Mouse (Mus musculus): ENCODE measurements around the gene Npnt. TPM values are rescaled to one million over a fixed set of nuclear protein-coding genes. Genes with fewer than 3 reads are reported as not detected.
A peak's percentile ranks its signal among the peaks of the same experiment; 100 is the strongest.

The Npnt gene
- polyA plus RNA-seq, 1 experiment from 2014 or later = 14.5 TPM

DNA sequence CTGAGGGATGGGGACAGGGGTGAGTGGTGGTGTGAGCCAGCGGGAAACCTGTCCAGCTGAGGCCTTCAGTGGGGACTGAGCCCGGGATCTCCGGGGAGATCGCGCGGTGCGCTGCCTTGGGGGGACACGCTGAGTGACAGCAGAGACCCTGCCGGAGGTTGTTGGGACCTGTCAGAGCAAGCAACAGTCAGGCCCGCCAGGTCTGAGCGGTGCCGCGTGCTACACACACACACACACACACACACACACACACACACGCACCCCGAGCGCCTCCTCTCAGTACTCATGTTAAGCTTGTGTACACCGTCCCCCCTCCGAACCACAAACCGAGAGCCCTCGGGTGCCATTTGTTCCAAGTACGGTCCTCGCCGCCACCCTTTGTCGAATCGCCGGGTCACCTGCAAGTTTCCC lies 706 bp downstream of the Npnt start:
- H3K27ac ChIP-seq = peak overlapping the region; percentile 78
- WGBS = under 1% methylated on average over 25 of the region's 26 CpGs
- H3K4me3 ChIP-seq = peak overlapping the region; percentile 82
- H3K9me3 ChIP-seq (replicated peaks) = no peaks in the 10 kb centered on the region
- peaks cover 40% of the 10 kb centered on the region for H3K27me3 ChIP-seq (ENCODE audit: low read depth, poor library complexity, severe bottlenecking)
- peaks cover 39% of the 10 kb centered on the region for H3K4me1 ChIP-seq
- H3K36me3 ChIP-seq = no peaks in the 10 kb centered on the region
- DNase-seq (ENCODE audit: low spot score) = peak; percentile 68

DNA sequence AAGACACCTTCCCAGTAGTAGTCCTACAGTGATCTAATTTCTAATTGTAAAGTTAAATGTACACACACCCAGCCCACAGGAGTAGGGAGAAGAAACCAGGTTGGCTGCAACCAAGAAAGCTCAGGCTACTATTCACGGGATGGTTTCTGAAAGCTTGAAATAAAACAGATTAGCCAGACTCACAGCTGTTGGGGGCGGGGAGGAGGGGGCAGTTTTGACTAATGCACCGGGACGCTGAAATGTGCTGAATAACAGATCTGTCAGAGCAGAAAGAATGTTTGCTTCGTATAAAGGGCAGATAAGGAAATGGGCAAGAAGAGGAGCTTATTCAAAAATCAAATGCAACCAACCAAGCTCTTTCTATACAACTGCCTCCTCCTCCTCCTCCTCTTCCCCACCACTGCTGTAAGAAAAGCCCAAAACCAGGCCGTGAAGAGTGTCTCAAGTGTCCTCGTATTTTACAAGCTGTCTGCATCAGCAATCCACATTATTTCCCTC lies 1.7 kb downstream of the Npnt start:
- Histone ChIP-seq H3K27ac (no peak overlapping the region), H3K9me3 (replicated peaks) (no peaks in the 10 kb centered on the region), H3K4me1 (peaks cover 49% of the 10 kb centered on the region), H3K27me3 (ENCODE audit: low read depth, poor library complexity, severe bottlenecking) (peaks cover 40% of the 10 kb centered on the region), H3K4me3 (no peak overlapping the region), H3K36me3 (no peaks in the 10 kb centered on the region)
- 20% methylated on average over 7 of the region's 7 CpGs for WGBS
- DNase-seq (ENCODE audit: low spot score) = peak; percentile 38

DNA sequence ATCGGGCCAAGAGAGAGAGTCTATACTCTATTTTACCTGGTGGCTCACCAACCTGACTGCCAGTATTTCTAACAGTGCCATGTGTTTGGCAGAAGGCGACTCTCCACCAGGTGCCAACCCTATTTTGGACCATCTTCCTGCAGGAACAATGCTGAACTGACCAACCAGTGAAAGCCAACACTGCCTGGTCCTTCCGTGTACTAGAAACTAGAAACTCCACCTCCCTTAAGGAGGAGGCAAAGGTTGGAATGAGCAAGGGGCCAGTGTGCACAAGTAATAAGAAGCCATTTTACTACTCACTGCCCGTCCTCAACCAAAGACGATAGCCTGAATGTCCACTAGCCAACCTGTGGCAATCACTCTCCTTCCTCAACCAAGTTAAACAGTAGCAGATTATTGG lies 4.0 kb downstream of the Npnt start:
- WGBS = 85% methylated on average over 5 of the region's 5 CpGs
- DNase-seq (ENCODE audit: low spot score) = no peak
- H3K4me3 ChIP-seq = no peak overlapping the region

DNA sequence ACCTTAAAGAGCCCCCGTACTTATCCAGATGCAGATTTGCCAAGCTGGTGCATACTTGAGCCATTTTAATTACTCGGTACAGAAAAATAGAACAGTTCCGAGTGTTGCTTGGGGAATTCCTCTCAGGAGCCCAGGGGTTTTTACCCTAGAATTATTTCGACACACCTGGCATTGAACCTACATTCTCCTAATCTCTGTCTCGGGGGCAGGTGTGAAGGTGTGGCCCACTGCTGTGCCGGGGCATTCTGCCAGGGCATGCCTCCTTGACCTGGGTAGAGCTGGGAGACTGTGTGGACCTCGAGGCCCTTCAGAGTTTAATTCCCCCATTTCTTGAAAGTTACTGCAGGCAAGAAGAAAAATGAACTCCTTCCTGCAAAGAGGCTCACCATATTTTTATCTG lies 4.4 kb downstream of the Npnt start:
- WGBS = 81% methylated on average over 7 of the region's 7 CpGs
- Histone ChIP-seq H3K36me3 (no peaks in the 10 kb centered on the region), H3K4me3 (no peak overlapping the region), H3K9me3 (replicated peaks) (no peaks in the 10 kb centered on the region), H3K4me1 (peaks cover 51% of the 10 kb centered on the region), H3K27me3 (ENCODE audit: low read depth, poor library complexity, severe bottlenecking) (peaks cover 35% of the 10 kb centered on the region), H3K27ac (no peak overlapping the region)
- DNase-seq (ENCODE audit: low spot score) = no peak

More for the DNA sequence above, 4.0 kb downstream of the Npnt start:
- Histone ChIP-seq H3K9me3 (replicated peaks) (no peaks in the 10 kb centered on the region), H3K27ac (no peak overlapping the region), H3K27me3 (ENCODE audit: low read depth, poor library complexity, severe bottlenecking) (peaks cover 39% of the 10 kb centered on the region), H3K4me1 (peaks cover 51% of the 10 kb centered on the region), H3K36me3 (no peaks in the 10 kb centered on the region)

DNA sequence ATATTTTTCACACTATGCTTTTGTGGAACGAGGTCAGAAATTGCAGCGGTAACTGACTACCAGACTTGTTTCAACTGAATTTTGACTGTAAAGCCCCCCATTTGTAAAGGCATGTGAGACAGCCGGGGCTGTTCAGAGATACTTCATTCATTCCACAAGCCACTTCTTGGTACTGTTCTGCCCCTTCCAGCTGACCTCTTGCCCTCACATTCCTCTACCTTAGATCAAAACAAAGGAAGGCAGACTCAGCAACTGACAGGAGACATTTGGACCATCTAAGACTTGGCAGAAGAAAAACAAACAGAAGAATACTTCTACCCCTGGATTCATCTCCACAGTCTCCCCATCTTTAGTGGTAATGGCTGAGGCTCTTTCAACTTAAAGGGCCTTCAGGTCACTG lies 5.5 kb downstream of the Npnt start:
- H3K36me3 ChIP-seq = no peaks in the 10 kb centered on the region
- no peak for DNase-seq (ENCODE audit: low spot score)
- H3K4me3 ChIP-seq = no peak overlapping the region
- H3K27me3 ChIP-seq (ENCODE audit: low read depth, poor library complexity, severe bottlenecking) = peaks cover 26% of the 10 kb centered on the region
- peak overlapping the region; percentile 27; the same call in 1 of the 2 replicates for H3K27ac ChIP-seq
- H3K4me1 ChIP-seq = peaks cover 41% of the 10 kb centered on the region
- no peaks in the 10 kb centered on the region for H3K9me3 ChIP-seq (replicated peaks)
- WGBS = 42% methylated on average over 3 of the region's 3 CpGs

DNA sequence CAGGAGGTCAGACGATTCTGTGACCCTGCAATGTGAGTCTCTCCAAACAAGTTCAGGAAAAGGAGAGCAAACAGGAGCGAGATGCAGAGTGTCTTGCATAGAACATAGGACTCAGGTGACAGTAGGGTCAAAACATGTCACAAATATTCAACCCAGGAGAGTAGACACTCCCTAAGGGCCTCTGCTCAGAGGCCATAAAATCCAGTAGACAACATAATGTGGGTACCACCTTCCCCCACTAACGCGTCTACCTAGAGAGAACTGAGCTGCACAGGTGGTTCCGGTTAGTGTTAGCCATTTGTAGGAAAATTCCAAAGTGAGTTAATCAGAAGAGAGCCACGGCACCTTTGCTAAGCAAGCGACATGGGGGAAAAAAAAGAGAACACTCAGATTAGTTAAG lies 5.9 kb downstream of the Npnt start:
- 20% methylated on average over 7 of the region's 7 CpGs for WGBS
- Histone ChIP-seq H3K27me3 (ENCODE audit: low read depth, poor library complexity, severe bottlenecking) (peaks cover 21% of the 10 kb centered on the region), H3K9me3 (replicated peaks) (no peaks in the 10 kb centered on the region), H3K4me1 (peaks cover 38% of the 10 kb centered on the region), H3K36me3 (no peaks in the 10 kb centered on the region), H3K27ac (peak overlapping the region; percentile 71), H3K4me3 (no peak overlapping the region)
- DNase-seq (ENCODE audit: low spot score) = peak; percentile 56

DNA sequence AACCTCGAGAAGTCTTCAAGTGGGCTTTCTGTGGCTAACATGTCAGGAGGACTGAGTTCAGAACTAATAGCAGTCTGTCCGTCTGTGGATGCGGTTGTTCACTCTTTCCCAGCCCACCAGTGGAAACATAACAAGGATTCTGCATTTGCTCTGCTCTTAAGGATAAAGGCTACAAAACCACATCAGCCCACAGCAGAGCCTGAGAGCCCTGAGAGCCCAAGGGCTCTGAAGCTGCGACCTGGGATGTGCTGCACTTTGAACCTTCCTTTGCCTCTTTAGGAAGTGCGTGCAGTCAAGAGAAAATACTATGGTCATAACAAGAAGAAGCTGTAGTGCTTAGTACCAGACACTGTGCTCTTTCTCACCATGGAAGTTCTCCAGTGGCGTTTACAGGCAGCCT lies 7.3 kb downstream of the Npnt start:
- H3K9me3 ChIP-seq (replicated peaks) = no peaks in the 10 kb centered on the region
- WGBS = 91% methylated on average over 6 of the region's 6 CpGs
- no peaks in the 10 kb centered on the region for H3K36me3 ChIP-seq
- H3K4me3 ChIP-seq = no peak overlapping the region
- no peak overlapping the region for H3K27ac ChIP-seq
- H3K27me3 ChIP-seq (ENCODE audit: low read depth, poor library complexity, severe bottlenecking) = peaks cover 7% of the 10 kb centered on the region
- no peak for DNase-seq (ENCODE audit: low spot score)
- H3K4me1 ChIP-seq = peaks cover 35% of the 10 kb centered on the region

DNA sequence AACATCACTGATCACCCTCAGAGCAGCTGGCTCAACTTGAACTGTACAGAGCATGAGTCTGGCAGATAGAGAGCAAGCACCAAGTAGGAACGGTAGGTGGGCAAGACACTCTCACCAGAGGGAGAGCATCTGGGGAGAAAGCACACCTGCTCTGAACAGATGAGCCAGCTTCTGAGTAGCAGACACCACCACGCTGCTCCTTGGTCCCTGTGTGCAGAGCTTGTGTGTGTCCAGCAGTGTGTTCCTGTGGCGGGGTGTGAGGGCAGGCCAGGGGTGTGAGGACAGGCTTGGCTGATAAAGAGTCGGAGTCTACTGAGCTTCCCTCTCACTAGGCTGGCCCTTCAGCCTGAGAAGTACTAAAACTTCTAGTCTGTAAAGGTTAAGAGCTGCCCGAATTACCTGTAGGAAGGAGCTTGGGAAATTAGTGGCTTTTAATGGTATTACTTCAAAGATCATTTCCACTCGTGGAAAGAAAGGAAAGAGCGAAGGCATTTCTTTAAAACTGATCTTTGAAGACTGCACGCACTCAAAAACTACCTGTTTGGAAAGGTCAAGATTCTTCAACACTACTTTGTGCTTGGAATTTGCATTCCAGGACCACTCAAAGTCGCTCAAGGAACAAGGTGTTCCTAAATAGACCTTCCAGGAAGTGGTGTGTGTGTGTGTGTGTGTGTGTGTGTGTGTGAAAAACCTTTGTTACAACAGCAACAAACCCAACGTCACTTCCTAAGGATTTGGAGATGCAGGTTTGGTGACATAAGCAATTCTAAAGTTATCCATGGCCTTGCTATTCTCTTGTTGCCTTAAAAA lies 9.7 kb downstream of the Npnt start:
- no peaks in the 10 kb centered on the region for H3K27me3 ChIP-seq (ENCODE audit: low read depth, poor library complexity, severe bottlenecking)
- DNase-seq (ENCODE audit: low spot score) = no peak
- no peaks in the 10 kb centered on the region for H3K9me3 ChIP-seq (replicated peaks)
- H3K36me3 ChIP-seq = no peaks in the 10 kb centered on the region
- H3K27ac ChIP-seq = no peak overlapping the region
- 88% methylated on average over 10 of the region's 10 CpGs for WGBS
- no peak overlapping the region for H3K4me3 ChIP-seq
- H3K4me1 ChIP-seq = peaks cover 30% of the 10 kb centered on the region

DNA sequence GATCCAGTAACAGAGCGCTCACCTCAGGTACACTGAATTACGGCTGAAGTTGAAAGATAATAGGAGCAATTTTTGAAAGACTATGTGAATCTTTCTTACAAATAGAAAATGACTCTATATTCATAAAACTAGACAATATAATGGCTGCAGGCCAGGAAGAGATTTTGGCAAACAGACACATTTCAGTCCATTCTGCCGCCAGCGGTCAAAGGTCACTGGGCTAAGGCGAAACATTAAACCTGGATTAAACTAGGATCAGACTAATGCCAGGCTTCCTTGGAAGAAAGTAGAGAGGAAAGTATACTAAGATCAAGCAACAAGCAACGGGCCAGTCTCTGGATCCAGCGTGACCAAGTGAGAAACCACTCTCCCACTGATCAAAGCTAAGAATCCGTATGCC lies 11.1 kb downstream of the Npnt start:
- Histone ChIP-seq H3K27me3 (ENCODE audit: low read depth, poor library complexity, severe bottlenecking) (no peaks in the 10 kb centered on the region), H3K4me1 (peaks cover 16% of the 10 kb centered on the region), H3K36me3 (no peaks in the 10 kb centered on the region), H3K27ac (no peak overlapping the region), H3K9me3 (replicated peaks) (no peaks in the 10 kb centered on the region), H3K4me3 (no peak overlapping the region)
- no peak for DNase-seq (ENCODE audit: low spot score)
- WGBS = 72% methylated on average over 8 of the region's 8 CpGs

DNA sequence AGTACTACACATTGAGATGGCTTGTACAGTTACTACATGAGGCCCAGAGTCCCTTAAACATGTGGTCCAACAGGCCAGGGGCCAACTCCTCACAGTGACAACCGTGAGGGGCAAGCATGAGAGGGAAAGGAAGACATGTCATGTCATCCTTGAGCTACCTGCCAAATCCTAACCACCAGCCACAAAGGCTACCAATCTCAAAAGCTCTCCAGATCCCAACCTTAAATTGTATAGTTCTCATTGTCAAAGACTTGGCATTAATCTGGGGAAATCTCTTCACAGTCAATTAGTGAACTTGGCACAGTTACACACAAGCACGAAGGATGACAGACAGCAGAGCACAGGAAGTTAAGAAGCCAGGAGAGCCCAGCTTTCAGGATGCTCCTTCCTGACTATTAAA lies 15.4 kb downstream of the Npnt start:
- Histone ChIP-seq H3K4me3 (no peak overlapping the region), H3K27me3 (ENCODE audit: low read depth, poor library complexity, severe bottlenecking) (no peaks in the 10 kb centered on the region), H3K27ac (no peak overlapping the region), H3K9me3 (replicated peaks) (no peaks in the 10 kb centered on the region), H3K36me3 (no peaks in the 10 kb centered on the region), H3K4me1 (peaks cover 12% of the 10 kb centered on the region)
- 84% methylated on average over 2 of the region's 2 CpGs for WGBS
- no peak for DNase-seq (ENCODE audit: low spot score)

DNA sequence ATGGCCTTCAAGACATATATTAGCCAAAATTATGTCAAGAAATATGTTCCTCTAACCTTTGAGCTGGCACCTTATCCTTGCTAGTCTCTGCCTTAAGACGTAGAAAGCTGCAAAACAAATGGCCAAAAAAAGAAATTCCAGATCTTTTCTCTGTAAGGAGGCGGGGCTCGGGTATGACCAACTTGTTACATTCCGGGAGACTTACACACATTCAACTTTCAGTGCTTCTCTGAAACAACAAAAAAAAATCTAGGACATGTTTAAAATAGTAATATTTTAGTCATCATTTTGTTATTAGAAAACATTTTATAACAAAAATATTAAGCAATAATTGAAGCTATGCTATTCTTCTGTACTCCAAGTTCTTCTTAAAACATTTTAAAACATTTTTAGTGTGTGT lies 18.6 kb downstream of the Npnt start:
- H3K36me3 ChIP-seq = no peaks in the 10 kb centered on the region
- 92% methylated on average over 4 of the region's 4 CpGs for WGBS
- DNase-seq (ENCODE audit: low spot score) = no peak
- H3K27me3 ChIP-seq (ENCODE audit: low read depth, poor library complexity, severe bottlenecking) = no peaks in the 10 kb centered on the region
- no peak overlapping the region for H3K4me3 ChIP-seq
- no peaks in the 10 kb centered on the region for H3K9me3 ChIP-seq (replicated peaks)
- no peak overlapping the region for H3K27ac ChIP-seq
- peaks cover 4% of the 10 kb centered on the region; the same call in 1 of the 2 replicates for H3K4me1 ChIP-seq

DNA sequence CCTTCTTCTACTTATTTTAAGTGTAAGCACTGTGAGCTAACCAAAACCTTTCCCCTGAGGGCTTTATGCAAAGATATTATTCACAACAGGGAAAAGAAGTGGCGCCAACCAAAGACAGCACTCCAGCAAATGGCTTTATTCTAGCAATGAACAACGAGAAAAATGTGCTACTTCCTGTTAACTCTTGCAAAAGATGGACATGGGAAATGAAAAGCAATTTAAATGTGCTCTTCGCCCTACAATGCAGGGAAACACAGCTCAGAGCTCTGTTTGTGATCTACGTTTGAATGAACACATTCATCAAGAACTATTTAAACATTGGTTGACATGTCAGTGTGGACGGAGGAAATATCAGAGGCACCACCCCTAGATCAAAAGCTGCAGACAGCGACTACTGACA lies 20.2 kb downstream of the Npnt start:
- DNase-seq (ENCODE audit: low spot score) = no peak
- 48% methylated on average over 6 of the region's 6 CpGs for WGBS
- H3K27ac ChIP-seq = no peak overlapping the region

DNA sequence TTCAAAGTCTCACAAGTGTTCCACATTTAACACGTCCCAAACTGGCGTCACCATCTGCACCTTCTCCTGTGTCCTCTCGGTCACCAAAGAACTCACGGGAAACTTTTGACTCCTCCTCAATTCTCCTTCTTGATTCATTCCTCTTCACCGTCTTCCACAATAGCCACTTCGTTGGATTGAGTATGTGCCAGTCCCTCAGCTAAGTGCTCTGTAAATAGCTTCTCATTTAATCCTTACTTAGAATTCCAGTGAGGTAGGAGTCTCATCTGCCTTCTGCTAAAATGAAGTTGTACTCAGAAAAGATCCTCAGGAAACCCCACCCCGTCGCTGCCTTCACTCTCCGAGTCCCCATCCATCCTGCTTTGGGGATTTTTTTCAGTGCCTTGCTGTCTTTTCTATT lies 21.9 kb downstream of the Npnt start:
- DNase-seq (ENCODE audit: low spot score) = no peak
- Histone ChIP-seq H3K27ac (no peak overlapping the region), H3K36me3 (no peaks in the 10 kb centered on the region), H3K4me3 (no peak overlapping the region), H3K27me3 (ENCODE audit: low read depth, poor library complexity, severe bottlenecking) (no peaks in the 10 kb centered on the region), H3K4me1 (peaks cover 4% of the 10 kb centered on the region; the same call in 1 of the 2 replicates), H3K9me3 (replicated peaks) (no peaks in the 10 kb centered on the region)
- WGBS = 84% methylated on average over 9 of the region's 9 CpGs

More for the DNA sequence above, 20.2 kb downstream of the Npnt start:
- no peaks in the 10 kb centered on the region for H3K27me3 ChIP-seq (ENCODE audit: low read depth, poor library complexity, severe bottlenecking)
- H3K4me3 ChIP-seq = no peak overlapping the region
- no peaks in the 10 kb centered on the region for H3K9me3 ChIP-seq (replicated peaks)
- no peaks in the 10 kb centered on the region for H3K36me3 ChIP-seq
- peaks cover 4% of the 10 kb centered on the region; the same call in 1 of the 2 replicates for H3K4me1 ChIP-seq
